Mouse (Mus musculus) embryonic fibroblast, embryonic 13.5 days (primary cell): ENCODE measurements around the gene Gm5134.

Experiments used
- CTCF ChIP-seq: IDR thresholded peaks from 2 replicates; pipeline ENCODE4 v1.5.1; 2011; ENCODE audit warnings: mild to moderate bottlenecking, control low read depth, low read length, moderate library complexity, borderline replicate concordance; ENCODE audit not compliant: insufficient read depth
- POLR2A ChIP-seq: IDR thresholded peaks from 2 replicates; pipeline ENCODE4 v1.6.1; 2011; ENCODE audit warnings: low read depth, mild to moderate bottlenecking, control low read depth, low read length, moderate library complexity

DNA sequence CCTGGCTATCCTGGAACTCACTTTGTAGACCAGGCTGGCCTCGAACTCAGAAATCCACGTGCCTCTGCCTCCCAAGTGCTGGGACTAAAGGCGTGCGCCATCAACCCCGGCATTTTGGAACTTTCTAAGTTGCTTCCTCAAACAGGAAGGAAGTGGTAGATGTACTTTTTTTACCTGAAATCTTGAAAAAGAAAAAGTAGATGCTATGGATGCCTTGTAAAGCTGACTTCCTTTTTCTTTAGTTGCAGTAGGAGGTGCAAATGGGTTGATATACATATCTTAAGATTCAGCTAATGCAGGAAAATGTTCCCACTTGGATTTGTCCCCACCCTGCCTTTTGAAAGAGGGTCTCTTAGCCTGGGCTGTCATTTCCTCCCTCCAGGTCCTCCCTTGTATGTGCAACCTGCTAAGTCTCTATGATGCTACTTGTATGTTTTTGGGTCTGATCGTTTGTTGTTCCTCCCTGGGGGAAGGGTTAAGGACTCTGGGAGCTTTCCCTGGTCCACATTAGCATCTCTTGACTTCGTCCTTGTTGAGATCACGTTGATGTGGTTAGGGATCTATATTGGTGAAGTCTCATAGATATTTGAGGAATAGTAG is 79.8 kb downstream of the Gm5134 start:
- no peak for TF ChIP-seq POLR2A
- TF ChIP-seq CTCF, result no peak
